Mouse (Mus musculus) lung, postnatal 0 days (tissue): Measurements from ENCODE around the gene Lrrc23. TPM values are rescaled to one million over a fixed set of nuclear protein-coding genes. Genes with fewer than 3 reads are reported as not detected.

Experiments
- ATAC-seq: fragments of 200-750 bp; cut with Nextera tagmentation; 2 replicates; pipeline ENCODE4 v1.8.0; 2017; ENCODE audit warnings: moderate library complexity
- DNase-seq: peaks from one replicate; pipeline ENCODE4 v3.0.0-alpha.2; 2016; ENCODE audit warnings: low spot score
- H3K27ac ChIP-seq: fragments of 300-500 bp; sonication (generic); 2 replicates; pipeline ENCODE4 v1.5.1; 2014; ENCODE audit warnings: antibody characterized with exemption, mild to moderate bottlenecking, low read length, mixed read lengths
- H3K27me3 ChIP-seq: fragments of 300-500 bp; sonication (generic); replicated peaks from 2 replicates; pipeline ENCODE4 v1.6.1; 2014; ENCODE audit warnings: low read length, mixed read lengths; ENCODE audit not compliant: insufficient read depth
- H3K36me3 ChIP-seq: fragments of 300-500 bp; sonication (generic); 2 replicates; pipeline ENCODE4 v1.6.1; 2014; ENCODE audit warnings: low read length, mixed read lengths; ENCODE audit not compliant: insufficient read depth
- H3K4me1 ChIP-seq: fragments of 300-500 bp; sonication (generic); 2 replicates; pipeline ENCODE4 v1.6.1; 2014; ENCODE audit warnings: antibody characterized with exemption, low read depth, low read length, mixed read lengths; ENCODE audit not compliant: insufficient read depth
- H3K4me2 ChIP-seq: fragments of 300-500 bp; sonication (generic); replicated peaks from 2 replicates; pipeline ENCODE4 v1.6.1; 2014; ENCODE audit warnings: low read depth, mild to moderate bottlenecking, low read length, moderate library complexity, mixed read lengths
- H3K4me3 ChIP-seq: fragments of 300-500 bp; sonication (generic); 2 replicates; pipeline ENCODE4 v1.5.1; 2014; ENCODE audit warnings: low read depth, low read length
- H3K9ac ChIP-seq: fragments of 300-500 bp; sonication (generic); replicated peaks from 2 replicates; pipeline ENCODE4 v1.6.1; 2014; ENCODE audit warnings: low read depth, mild to moderate bottlenecking
- H3K9me3 ChIP-seq: fragments of 300-500 bp; sonication (generic); 2 replicates; pipeline ENCODE4 v1.6.1; 2016; ENCODE audit warnings: low read length, mixed read lengths
- CTCF ChIP-seq: IDR thresholded peaks from 2 replicates; pipeline ENCODE4 v1.5.1; 2016; ENCODE audit warnings: antibody characterized with exemption, mild to moderate bottlenecking
- EP300 ChIP-seq: IDR thresholded peaks from 2 replicates; pipeline ENCODE4 v1.6.1; 2016; ENCODE audit warnings: antibody characterized with exemption, mild to moderate bottlenecking, control low read depth
- WGBS: fragments of 180-500 bp; shearing (Covaris S2); extraction: QIAGEN DNeasy Blood & Tissue Kit; methylation state at CpG from one replicate; pipeline ENCODE4 v1.1.7; 2014; 5-methylcytosine and 5-hydroxymethylcytosine counted together
- polyA plus RNA-seq: library from polyadenylated mRNA; unstranded; fragments of >200 nt; fragmentation: Nextera tagmentation; extraction: Ambion mirVana; gene quantifications from 2 replicates; pipeline ENCODE4 v1.2.1, GENCODE M21; 2015

The Lrrc23 gene
- polyA plus RNA-seq, 1 experiment from 2014 or later: 26.7 TPM

- peak; percentile 77 for ATAC-seq
Observed at GRCm38 (mm10) chr6:124738511-124739023, 41.0 kb downstream of the Lrrc23 start, which contains the start of gene Ptpn6. Gene Ptpn6 (minus strand): TSS chr6:124738714.

GRCm38 (mm10) chr6:124737040-124737439, 42.5 kb downstream of the Lrrc23 start:
- no peak for ATAC-seq
- TF ChIP-seq CTCF: no peak
- TF ChIP-seq EP300: no peak
- Histone ChIP-seq H3K4me1 (peaks cover 4% of the 10 kb centered on the region), H3K36me3 (no peaks in the 10 kb centered on the region), H3K27ac (no peak overlapping the region), H3K9me3 (no peaks in the 10 kb centered on the region), H3K4me3 (no peak overlapping the region), H3K27me3 (no peaks in the 10 kb centered on the region), H3K4me2 (no peak overlapping the region), H3K9ac (no peak overlapping the region)
- WGBS: 87% methylated on average over 11 of the region's 11 CpGs
- DNase-seq: no peak

More at GRCm38 (mm10) chr6:124738511-124739023, 41.0 kb downstream of the Lrrc23 start, which contains the start of gene Ptpn6:
- DNase-seq: peak; percentile 95
- H3K36me3 ChIP-seq: peaks cover 9% of the 10 kb centered on the region; the same call in 1 of the 2 replicates
- H3K4me3 ChIP-seq: no peak within 1 kb of the TSS
- H3K4me2 ChIP-seq: peak within 1 kb of the TSS; percentile 34; the same call in 1 of the 2 replicates
- 32% methylated on average over 15 of the region's 15 CpGs for WGBS
- no peaks in the 10 kb centered on the region for H3K9me3 ChIP-seq
- H3K27me3 ChIP-seq: no peaks in the 10 kb centered on the region
- TF ChIP-seq EP300 (no peak), CTCF (no peak)
- H3K4me1 ChIP-seq: no peaks in the 10 kb centered on the region; the same call in 1 of the 2 replicates
- H3K27ac ChIP-seq: peak within 1 kb of the TSS; percentile 72
- H3K9ac ChIP-seq: 0 out of 2 replicates have a peak within 1 kb of the TSS, but pooled peaks have one; percentile 9

- ATAC-seq: no peak
Observed at GRCm38 (mm10) chr6:124734417-124734816, 45.1 kb downstream of the Lrrc23 start.

DNA sequence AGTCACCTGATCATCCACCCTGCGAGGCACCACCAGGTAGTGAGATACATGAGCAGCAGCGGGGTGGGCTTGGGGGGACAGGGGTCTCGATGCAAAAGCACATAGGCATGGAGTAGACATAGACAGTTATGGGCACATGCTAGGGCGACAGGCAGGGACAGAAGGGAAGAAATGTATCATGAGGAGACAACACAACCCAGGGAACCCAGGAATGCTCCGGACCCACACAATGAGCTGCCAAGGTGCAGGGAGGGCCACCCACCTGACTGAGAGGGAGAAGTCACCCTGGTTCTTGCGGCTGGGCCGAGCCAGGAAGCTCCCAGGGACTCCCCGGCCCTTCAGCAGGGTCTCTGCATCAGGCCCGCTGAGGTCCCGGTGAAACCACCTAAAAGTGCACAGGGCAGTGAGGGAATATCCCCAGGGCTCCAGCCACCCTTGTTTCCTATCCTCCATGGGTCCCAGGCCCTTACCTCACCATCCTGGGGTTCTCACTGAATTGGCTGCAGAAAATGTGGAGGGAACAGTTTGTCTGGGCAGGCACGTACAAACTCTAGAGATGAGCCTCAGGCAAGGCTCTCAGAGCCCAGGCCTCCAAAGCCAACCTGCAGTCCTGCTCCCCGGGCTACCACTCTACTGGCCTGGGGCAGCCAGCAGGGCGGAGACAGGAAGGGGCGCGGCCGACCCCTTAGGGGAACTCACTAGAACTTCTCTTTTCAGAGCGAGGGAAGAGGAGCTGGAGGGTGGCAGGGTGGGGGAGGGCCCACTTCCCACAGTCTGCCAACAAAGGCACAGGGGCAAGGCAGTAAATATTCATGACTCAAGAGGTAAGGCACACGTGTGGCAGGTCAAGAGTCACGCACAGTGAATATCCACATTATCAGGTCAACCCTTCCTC, 46.8 kb downstream of the Lrrc23 start:
- H3K4me1 ChIP-seq: peaks cover 4% of the 10 kb centered on the region; the same call in 1 of the 2 replicates
- H3K9me3 ChIP-seq: no peaks in the 10 kb centered on the region
- no peaks in the 10 kb centered on the region for H3K27me3 ChIP-seq
- ATAC-seq (peak; percentile 73), DNase-seq (peak; percentile 47)
- H3K9ac ChIP-seq: 0 out of 2 replicates have a peak overlapping the region, but pooled peaks have one; percentile 19
- H3K4me2 ChIP-seq: no peak overlapping the region
- no peak for TF ChIP-seq CTCF
- no peak for TF ChIP-seq EP300
- H3K36me3 ChIP-seq: no peaks in the 10 kb centered on the region
- H3K27ac ChIP-seq: peak overlapping the region; percentile 38; the same call in 1 of the 2 replicates
- 48% methylated on average over 19 of the region's 19 CpGs for WGBS
- H3K4me3 ChIP-seq: peak overlapping the region; percentile 24

More at GRCm38 (mm10) chr6:124734417-124734816, 45.1 kb downstream of the Lrrc23 start:
- no peak overlapping the region for H3K4me2 ChIP-seq
- no peak overlapping the region for H3K27ac ChIP-seq
- H3K4me1 ChIP-seq: peaks cover 4% of the 10 kb centered on the region
- 78% methylated on average over 3 of the region's 3 CpGs for WGBS
- H3K9ac ChIP-seq: no peak overlapping the region
- TF ChIP-seq CTCF: no peak
- no peak for TF ChIP-seq EP300
- no peaks in the 10 kb centered on the region for H3K9me3 ChIP-seq
- no peaks in the 10 kb centered on the region for H3K36me3 ChIP-seq
- no peaks in the 10 kb centered on the region for H3K27me3 ChIP-seq
- DNase-seq: no peak
- no peak overlapping the region for H3K4me3 ChIP-seq

- no peak overlapping the region for H3K4me3 ChIP-seq
- 79% methylated on average over 7 of the region's 7 CpGs for WGBS
- no peaks in the 10 kb centered on the region for H3K36me3 ChIP-seq
- H3K9ac ChIP-seq: no peak overlapping the region
- DNase-seq (no peak), ATAC-seq (no peak)
- H3K4me1 ChIP-seq: peaks cover 4% of the 10 kb centered on the region; the same call in 1 of the 2 replicates
- H3K27ac ChIP-seq: no peak overlapping the region
- no peaks in the 10 kb centered on the region for H3K27me3 ChIP-seq
- no peak overlapping the region for H3K4me2 ChIP-seq
- TF ChIP-seq EP300 (no peak), CTCF (no peak)
- H3K9me3 ChIP-seq: no peaks in the 10 kb centered on the region
Observed at GRCm38 (mm10) chr6:124731038-124731437, 48.5 kb downstream of the Lrrc23 start.
